Mouse (Mus musculus) bone marrow macrophage, adult 2 months (primary cell): ENCODE measurements around the gene Snrpb.

ENCODE experiments used
- CTCF ChIP-seq: IDR thresholded peaks from 2 replicates; pipeline ENCODE4 v1.5.1; 2012; ENCODE audit warnings: low read depth, mild to moderate bottlenecking, low read length, moderate library complexity
- POLR2A ChIP-seq: IDR thresholded peaks from 2 replicates; pipeline ENCODE4 v1.6.1; 2012; ENCODE audit warnings: mild to moderate bottlenecking, low read depth, low read length, borderline replicate concordance

DNA sequence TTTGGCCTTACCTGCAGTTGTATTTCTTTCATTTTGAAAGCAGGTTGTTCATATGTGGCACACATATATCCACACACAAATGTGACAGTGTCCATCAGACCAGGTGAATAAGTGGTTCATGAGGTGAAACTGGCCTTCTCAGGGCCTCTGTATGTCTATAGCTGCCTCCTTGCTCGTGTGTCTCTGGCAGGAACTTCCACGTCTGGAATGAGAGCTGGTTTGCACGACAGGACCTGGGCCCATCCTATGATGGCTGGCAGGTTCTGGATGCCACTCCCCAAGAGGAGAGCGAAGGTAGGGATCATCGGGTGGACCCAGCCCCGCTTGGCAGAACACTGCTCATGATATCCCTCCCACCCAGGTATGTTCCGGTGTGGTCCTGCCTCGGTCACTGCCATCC lies 36.2 kb downstream of the Snrpb start:
- no peak for TF ChIP-seq CTCF
- TF ChIP-seq POLR2A: no peak
